Mouse (Mus musculus) spleen, adult 2 months (tissue): ENCODE measurements around the gene Pex1.

ENCODE experiments used
- CTCF ChIP-seq: fragments of 200-500 bp; IDR thresholded peaks from 2 replicates; pipeline ENCODE4 v1.5.1; 2011; ENCODE audit warnings: mild to moderate bottlenecking, inconsistent platforms; ENCODE audit not compliant: insufficient read depth, insufficient read length, insufficient replicate concordance; ENCODE audit errors: extremely low read depth
- POLR2A ChIP-seq: fragments of 200-500 bp; IDR thresholded peaks from 2 replicates; pipeline ENCODE4 v1.6.1; 2011; ENCODE audit warnings: low read depth, low read length, inconsistent platforms

DNA sequence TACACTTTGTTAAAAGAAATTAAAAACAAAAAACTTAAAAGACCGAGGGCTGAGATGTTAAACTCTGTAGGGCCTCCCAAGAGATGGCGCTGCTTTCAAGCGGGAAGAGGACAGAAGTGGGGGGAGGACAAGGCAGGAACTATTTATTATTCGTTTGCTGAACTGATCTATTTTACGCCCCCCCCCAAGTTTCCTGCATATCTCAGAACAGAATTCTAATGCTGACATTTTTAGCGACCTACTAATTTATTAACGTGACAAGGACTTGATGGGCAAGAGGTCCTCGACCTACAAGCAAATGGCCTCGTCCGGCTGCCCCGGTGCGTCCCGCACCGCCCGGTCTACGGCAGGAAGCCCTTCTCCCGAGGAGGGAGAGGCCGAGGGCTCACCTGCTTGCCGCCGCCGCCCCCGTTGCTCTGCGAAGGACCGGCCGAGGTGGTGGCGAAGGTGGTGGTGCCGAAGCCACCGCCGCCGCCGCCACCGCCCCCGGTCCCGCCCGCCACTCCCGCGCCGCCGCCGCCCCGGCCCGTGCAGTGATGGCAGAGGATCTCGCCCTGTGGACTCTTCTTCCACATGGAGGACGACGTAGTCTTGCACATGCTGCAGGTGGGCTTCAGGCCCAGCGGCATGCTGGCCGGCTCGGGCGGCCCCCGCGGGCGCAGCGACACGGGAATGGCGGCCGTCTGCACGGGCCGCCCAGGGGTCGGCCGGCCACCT is 51.3 kb downstream of the Pex1 start:
- no peak for TF ChIP-seq POLR2A
- TF ChIP-seq CTCF: peak; percentile 61; the same call in 1 of the 2 replicates
